Mouse (Mus musculus) olfactory bulb, adult 2 months (tissue): ENCODE results near the gene Pgc.

ENCODE experiments used
- CTCF ChIP-seq: fragments of 200-500 bp; IDR thresholded peaks from 2 replicates; pipeline ENCODE4 v1.5.1; 2012; ENCODE audit warnings: low read depth, mild to moderate bottlenecking, low read length, moderate library complexity; ENCODE audit not compliant: insufficient read depth
- POLR2A ChIP-seq: fragments of 200-500 bp; IDR thresholded peaks from 2 replicates; pipeline ENCODE4 v1.6.1; 2012; ENCODE audit warnings: mild to moderate bottlenecking, low read depth, low read length, moderate library complexity; ENCODE audit not compliant: insufficient read depth

DNA sequence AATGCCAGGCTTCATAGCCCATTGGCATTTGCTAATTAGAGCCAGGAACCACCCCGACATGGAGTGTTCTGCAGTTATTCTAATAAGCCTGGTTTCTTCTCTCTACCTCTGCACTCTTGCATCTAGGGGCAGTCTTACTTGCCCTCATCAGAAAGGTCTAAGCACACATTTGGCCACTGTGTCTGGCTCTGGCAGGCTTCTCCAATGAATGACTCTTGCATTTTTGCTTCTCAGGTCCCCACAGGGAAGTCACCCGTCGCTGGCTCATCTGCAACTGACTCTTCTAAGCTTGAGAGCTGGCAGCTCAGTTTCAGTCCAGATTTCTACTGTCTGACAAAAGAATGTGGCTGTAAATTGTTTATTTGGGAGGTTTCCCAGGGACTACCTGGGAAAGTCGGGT lies 39.3 kb downstream of the Pgc start:
- no peak for TF ChIP-seq CTCF
- no peak for TF ChIP-seq POLR2A
